Mouse (Mus musculus): ENCODE data around the gene Heg1.

GRCm38 (mm10) chr16:33731291-33731690 is 47.1 kb downstream of the Heg1 start:
- TF ChIP-seq POLR2A (IDR thresholded peaks at IDR 0.05; ENCODE audit: low read depth, low read length): no peak
- no peak for TF ChIP-seq MAX (IDR thresholded peaks at IDR 0.05; ENCODE audit: low read length)
- TF ChIP-seq NRF1 (IDR thresholded peaks at IDR 0.05; ENCODE audit: low read depth, low read length): no peak
- TF ChIP-seq CTCF (conservative IDR thresholded peaks at IDR 0.05 in 1 of 2, IDR thresholded peaks at IDR 0.05 in 1 of 2; ENCODE audit: low read depth in 2 of 2, low read length in 2 of 2): no peak
- no peak for TF ChIP-seq GABPA (IDR thresholded peaks at IDR 0.05; ENCODE audit: insufficient replicate concordance, low read depth, low read length)
- no peak for TF ChIP-seq USF1 (IDR thresholded peaks at IDR 0.05; ENCODE audit: low read depth, low read length)
- no peak for TF ChIP-seq EP300 (IDR thresholded peaks at IDR 0.05; ENCODE audit: low read length)
- no peak for TF ChIP-seq ZC3H11A (IDR thresholded peaks at IDR 0.05; ENCODE audit: low read depth, low read length)
- no peak for TF ChIP-seq NELFE (IDR thresholded peaks at IDR 0.05; ENCODE audit: low read depth, low read length)
- TF ChIP-seq KAT2A (IDR thresholded peaks at IDR 0.05; ENCODE audit: insufficient replicate concordance, low read length): no peak
- TF ChIP-seq ZNF384 (IDR thresholded peaks at IDR 0.05; ENCODE audit: low read depth, low read length): no peak
- no peak for TF ChIP-seq ZKSCAN1 (IDR thresholded peaks at IDR 0.05; ENCODE audit: borderline replicate concordance, low read depth, low read length)
- TF ChIP-seq RAD21 (IDR thresholded peaks at IDR 0.05; ENCODE audit: low read depth, low read length): no peak

Measured in CH12.LX (cell line).